Mouse (Mus musculus) liver, embryonic 16.5 days (tissue): ENCODE results near the gene Pola2. TPM values are rescaled to one million over a fixed set of nuclear protein-coding genes. Genes with fewer than 3 reads are reported as not detected.

ENCODE experiments used
- ATAC-seq: fragments of 200-750 bp; cut with Nextera tagmentation; 2 replicates; pipeline ENCODE4 v1.8.0; 2017; ENCODE audit warnings: low read depth, mild to moderate bottlenecking, moderate number of reproducible peaks, moderate library complexity
- H3K27ac ChIP-seq: fragments of 300-500 bp; sonication (generic); 2 replicates; pipeline ENCODE4 v1.5.1; 2014; ENCODE audit warnings: mild to moderate bottlenecking, low read length
- H3K27me3 ChIP-seq: fragments of 300-500 bp; sonication (generic); 2 replicates; pipeline ENCODE4 v1.6.1; 2014; ENCODE audit warnings: low read depth, low read length, mixed read lengths; ENCODE audit not compliant: control insufficient read depth, insufficient read depth
- H3K36me3 ChIP-seq: fragments of 300-500 bp; sonication (generic); 2 replicates; pipeline ENCODE4 v1.6.1; 2014; ENCODE audit warnings: mild to moderate bottlenecking; ENCODE audit not compliant: control insufficient read depth, insufficient read depth
- H3K4me1 ChIP-seq: fragments of 300-500 bp; sonication (generic); 2 replicates; pipeline ENCODE4 v1.6.1; 2014; ENCODE audit warnings: low read depth, low read length, mixed read lengths; ENCODE audit not compliant: control insufficient read depth
- H3K4me2 ChIP-seq: fragments of 300-500 bp; sonication (generic); 2 replicates; pipeline ENCODE4 v1.6.1; 2014; ENCODE audit warnings: low read depth, low read length, mixed read lengths
- H3K4me3 ChIP-seq: fragments of 300-500 bp; sonication (generic); 2 replicates; pipeline ENCODE4 v1.5.1; 2014; ENCODE audit warnings: low read depth, mild to moderate bottlenecking, low read length
- H3K9ac ChIP-seq: fragments of 300-500 bp; sonication (generic); 2 replicates; pipeline ENCODE4 v1.6.1; 2014; ENCODE audit warnings: low read depth, low read length
- H3K9me3 ChIP-seq: fragments of 300-500 bp; sonication (generic); replicated peaks from 2 replicates; pipeline ENCODE4 v1.6.1; 2016; ENCODE audit warnings: low read length; ENCODE audit not compliant: control insufficient read depth
- WGBS: fragments of 180-500 bp; shearing (Covaris S2); extraction: QIAGEN DNeasy Blood & Tissue Kit; methylation state at CpG from one replicate; pipeline ENCODE4 v1.1.7; 2014; ENCODE audit not compliant: insufficient replicate concordance; 5-methylcytosine and 5-hydroxymethylcytosine counted together
- polyA plus RNA-seq: library from polyadenylated mRNA; unstranded; fragments of >200 nt; fragmentation: Nextera tagmentation; extraction: Ambion mirVana; gene quantifications from 2 replicates; pipeline ENCODE4 v1.2.1, GENCODE M21; 2015

Gene Pola2
- polyA plus RNA-seq, 1 experiment from 2014 or later: 47.2 TPM

DNA sequence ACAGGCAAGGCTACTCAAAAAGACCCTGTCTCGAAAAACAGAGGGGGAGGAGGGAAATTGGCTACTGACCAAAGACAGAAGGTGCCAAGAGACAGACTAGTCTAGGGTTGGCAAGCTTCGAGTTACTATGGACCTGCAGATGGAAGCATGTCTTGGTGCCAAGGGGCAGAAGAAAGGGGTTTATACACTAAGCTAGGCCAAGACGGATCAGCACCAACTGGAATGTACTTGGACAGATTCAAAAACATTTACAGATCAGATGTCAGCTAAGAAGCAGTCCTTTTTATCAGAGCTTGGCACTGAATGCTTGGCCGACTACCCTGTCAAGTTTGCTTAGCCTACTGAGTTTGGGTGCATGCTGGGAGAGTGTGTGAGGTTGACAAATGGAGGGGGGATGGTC, 11.7 kb upstream of the Pola2 start:
- H3K4me2 ChIP-seq: no peak overlapping the region
- peaks cover 5% of the 10 kb centered on the region for H3K4me1 ChIP-seq
- no peak overlapping the region for H3K4me3 ChIP-seq
- no peak for ATAC-seq
- WGBS: 66% methylated on average over 4 of the region's 4 CpGs
- H3K9me3 ChIP-seq: no peaks in the 10 kb centered on the region
- H3K27me3 ChIP-seq: no peaks in the 10 kb centered on the region
- H3K36me3 ChIP-seq: no peaks in the 10 kb centered on the region
- no peak overlapping the region for H3K27ac ChIP-seq
- H3K9ac ChIP-seq: no peak overlapping the region

DNA sequence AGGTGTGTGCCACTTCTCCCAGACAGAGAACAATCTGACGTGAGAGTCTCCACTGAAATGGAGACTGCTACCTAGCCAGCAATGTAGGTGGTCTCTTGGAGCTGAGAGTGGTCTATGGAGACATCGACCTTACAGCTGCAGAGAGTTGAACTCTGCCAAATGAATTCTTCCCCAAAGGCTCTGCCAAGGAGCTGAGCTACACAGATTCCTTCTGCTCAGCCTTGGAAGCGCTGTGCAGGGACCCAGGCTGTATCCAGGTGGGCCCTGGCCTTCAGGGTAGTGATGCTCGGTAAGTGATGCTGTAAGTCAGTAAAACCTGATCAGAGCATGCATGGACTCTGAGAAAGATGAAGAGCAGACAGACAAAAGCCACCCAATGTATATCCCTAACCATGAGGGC, 11.1 kb upstream of the Pola2 start:
- Histone ChIP-seq H3K4me1 (peaks cover 3% of the 10 kb centered on the region), H3K4me2 (no peak overlapping the region), H3K4me3 (no peak overlapping the region), H3K36me3 (no peaks in the 10 kb centered on the region), H3K27ac (no peak overlapping the region), H3K9me3 (no peaks in the 10 kb centered on the region), H3K9ac (no peak overlapping the region), H3K27me3 (no peaks in the 10 kb centered on the region)
- WGBS: 70% methylated on average over 4 of the region's 4 CpGs
- ATAC-seq: no peak

- H3K4me1 ChIP-seq: peaks cover 53% of the 10 kb centered on the region
- peak overlapping the region; percentile 82 for H3K27ac ChIP-seq
- peak overlapping the region; percentile 72 for H3K4me2 ChIP-seq
- H3K9ac ChIP-seq: peak overlapping the region; percentile 14; the same call in 1 of the 2 replicates
- WGBS: 20% methylated on average over 10 of the region's 10 CpGs
- no peaks in the 10 kb centered on the region for H3K9me3 ChIP-seq
- no peak overlapping the region for H3K4me3 ChIP-seq
- peak; percentile 84 for ATAC-seq
- H3K27me3 ChIP-seq: no peaks in the 10 kb centered on the region
- no peaks in the 10 kb centered on the region for H3K36me3 ChIP-seq
Measured at GRCm38 (mm10) chr19:5967664-5968063, 3.7 kb upstream of the Pola2 start.

- ATAC-seq: peak; percentile 66
- Histone ChIP-seq H3K9ac (peak overlapping the region; percentile 55), H3K4me2 (peak overlapping the region; percentile 72), H3K4me1 (peaks cover 58% of the 10 kb centered on the region), H3K9me3 (no peaks in the 10 kb centered on the region), H3K36me3 (no peaks in the 10 kb centered on the region), H3K27me3 (no peaks in the 10 kb centered on the region), H3K4me3 (peak overlapping the region; percentile 37; the same call in 1 of the 2 replicates), H3K27ac (peak overlapping the region; percentile 82)
- WGBS: 32% methylated on average over 6 of the region's 6 CpGs
Measured at GRCm38 (mm10) chr19:5966786-5967185, 2.8 kb upstream of the Pola2 start.

GRCm38 (mm10) chr19:5965910-5966309, 1.9 kb upstream of the Pola2 start:
- no peak for ATAC-seq
- H3K4me3 ChIP-seq: no peak overlapping the region
- WGBS: 69% methylated on average over 2 of the region's 2 CpGs
- H3K4me1 ChIP-seq: peaks cover 63% of the 10 kb centered on the region
- no peaks in the 10 kb centered on the region for H3K9me3 ChIP-seq
- H3K36me3 ChIP-seq: no peaks in the 10 kb centered on the region
- no peak overlapping the region for H3K4me2 ChIP-seq
- peak overlapping the region; percentile 82 for H3K27ac ChIP-seq
- no peaks in the 10 kb centered on the region for H3K27me3 ChIP-seq
- peak overlapping the region; percentile 55; the same call in 1 of the 2 replicates for H3K9ac ChIP-seq

DNA sequence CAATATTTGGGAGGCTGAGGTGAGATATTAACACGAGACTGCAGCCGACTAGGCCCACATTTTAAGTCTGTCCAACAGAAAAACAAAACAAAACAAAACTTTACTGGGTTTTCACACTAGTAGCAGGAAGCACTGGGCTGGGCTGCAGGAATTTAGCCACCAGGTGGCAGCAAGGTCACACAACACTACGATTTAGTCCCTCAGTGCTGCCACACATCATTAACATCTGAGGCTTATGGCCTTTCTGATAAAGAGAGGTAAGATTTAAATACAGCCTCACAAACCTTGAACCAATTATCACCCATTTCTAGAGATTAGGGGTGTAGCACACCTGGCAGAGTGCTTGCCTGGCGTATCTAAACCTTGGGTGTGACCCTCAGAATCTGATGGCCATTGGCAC, 1.3 kb upstream of the Pola2 start:
- no peak overlapping the region for H3K4me3 ChIP-seq
- H3K27me3 ChIP-seq: no peaks in the 10 kb centered on the region
- no peaks in the 10 kb centered on the region for H3K36me3 ChIP-seq
- H3K9me3 ChIP-seq: no peaks in the 10 kb centered on the region
- peak overlapping the region; percentile 85; the same call in 1 of the 2 replicates for H3K4me2 ChIP-seq
- peak overlapping the region; percentile 82 for H3K27ac ChIP-seq
- H3K9ac ChIP-seq: peak overlapping the region; percentile 14; the same call in 1 of the 2 replicates
- peak; percentile 15; the same call in 1 of the 2 replicates for ATAC-seq
- 3% methylated on average over 4 of the region's 4 CpGs for WGBS
- H3K4me1 ChIP-seq: peaks cover 62% of the 10 kb centered on the region

- H3K36me3 ChIP-seq: no peaks in the 10 kb centered on the region; the same call in 1 of the 2 replicates
- peak overlapping the region; percentile 14; the same call in 1 of the 2 replicates for H3K9ac ChIP-seq
- peak overlapping the region; percentile 84 for H3K4me3 ChIP-seq
- peaks cover 59% of the 10 kb centered on the region for H3K4me1 ChIP-seq
- H3K9me3 ChIP-seq: no peaks in the 10 kb centered on the region
- WGBS: 78% methylated on average over 2 of the region's 2 CpGs
- no peaks in the 10 kb centered on the region for H3K27me3 ChIP-seq
- H3K27ac ChIP-seq: peak overlapping the region; percentile 56
- peak overlapping the region; percentile 85 for H3K4me2 ChIP-seq
- no peak for ATAC-seq
Measured at GRCm38 (mm10) chr19:5964804-5965203, 802 bp upstream of the Pola2 start.

DNA sequence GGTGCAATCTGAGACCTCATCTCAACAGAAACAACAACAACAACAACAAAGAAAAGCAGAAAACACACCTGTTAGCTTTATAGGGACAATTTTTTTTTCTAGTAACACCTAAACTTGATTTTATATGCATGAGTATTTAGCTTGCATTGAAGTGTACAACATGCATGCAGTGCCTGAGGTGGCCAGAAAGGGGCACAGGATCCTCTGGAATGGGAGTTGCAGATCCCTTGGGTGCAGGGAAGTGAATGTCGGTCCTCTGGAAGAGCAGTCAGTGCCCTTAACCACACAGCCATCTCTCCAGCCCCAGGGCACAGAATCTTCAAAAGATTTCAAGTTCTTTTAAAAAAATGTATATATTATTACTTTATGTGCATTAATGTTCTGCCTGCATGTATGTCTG, 1.4 kb downstream of the Pola2 start:
- WGBS: 22% methylated on average over 1 of the region's 1 CpGs

GRCm38 (mm10) chr19:5957371-5957770, 6.6 kb downstream of the Pola2 start:
- no peak overlapping the region for H3K4me3 ChIP-seq
- H3K36me3 ChIP-seq: peaks cover 51% of the 10 kb centered on the region
- no peak overlapping the region for H3K4me2 ChIP-seq
- 74% methylated on average over 5 of the region's 5 CpGs for WGBS
- peak; percentile 77 for ATAC-seq
- no peaks in the 10 kb centered on the region for H3K9me3 ChIP-seq
- H3K27me3 ChIP-seq: no peaks in the 10 kb centered on the region
- peak overlapping the region; percentile 19; the same call in 1 of the 2 replicates for H3K27ac ChIP-seq
- H3K4me1 ChIP-seq: peaks cover 18% of the 10 kb centered on the region
- no peak overlapping the region for H3K9ac ChIP-seq

More for the DNA sequence above, 1.4 kb downstream of the Pola2 start:
- peaks cover 50% of the 10 kb centered on the region for H3K4me1 ChIP-seq
- H3K27me3 ChIP-seq: no peaks in the 10 kb centered on the region
- H3K36me3 ChIP-seq: peaks cover 15% of the 10 kb centered on the region; the same call in 1 of the 2 replicates
- H3K27ac ChIP-seq: no peak overlapping the region
- ATAC-seq: no peak
- H3K9ac ChIP-seq: peak overlapping the region; percentile 79
- H3K4me3 ChIP-seq: peak overlapping the region; percentile 84
- peak overlapping the region; percentile 85 for H3K4me2 ChIP-seq
- no peaks in the 10 kb centered on the region for H3K9me3 ChIP-seq
